Mouse (Mus musculus) testis, adult 2 months (tissue): Measurements from ENCODE around the gene Myo5c. TPM values are rescaled to one million over a fixed set of nuclear protein-coding genes. Genes with fewer than 3 reads are reported as not detected.
A peak's percentile ranks its signal among the peaks of the same experiment; 100 is the strongest.

Source experiments
- H3K27ac ChIP-seq: fragments of 200-500 bp; 2 replicates; pipeline ENCODE4 v1.5.1; 2012; ENCODE audit warnings: low read depth, low read length; ENCODE audit not compliant: control insufficient read depth, insufficient read depth
- H3K27me3 ChIP-seq: fragments of 200-500 bp; 2 replicates; pipeline ENCODE4 v1.6.1; 2012; ENCODE audit warnings: mild to moderate bottlenecking, low read length, moderate library complexity; ENCODE audit not compliant: control insufficient read depth, insufficient read depth
- H3K36me3 ChIP-seq: fragments of 200-500 bp; 2 replicates; pipeline ENCODE4 v1.6.1; 2012; ENCODE audit warnings: mild to moderate bottlenecking, low read length; ENCODE audit not compliant: control insufficient read depth, insufficient read depth
- H3K4me1 ChIP-seq: fragments of 200-500 bp; 2 replicates; pipeline ENCODE4 v1.6.1; 2012; ENCODE audit warnings: low read length; ENCODE audit not compliant: control insufficient read depth, insufficient read depth
- H3K4me3 ChIP-seq: fragments of 200-500 bp; 2 replicates; pipeline ENCODE4 v1.5.1; 2012; ENCODE audit warnings: low read depth, mild to moderate bottlenecking, low read length, moderate library complexity, mixed read lengths; ENCODE audit not compliant: control insufficient read depth
- CTCF ChIP-seq: fragments of 200-500 bp; IDR thresholded peaks from 2 replicates; pipeline ENCODE4 v1.5.1; 2012; ENCODE audit warnings: low read depth, mild to moderate bottlenecking, inconsistent platforms, low read length, moderate library complexity; ENCODE audit not compliant: control insufficient read depth, insufficient read depth, insufficient replicate concordance
- POLR2A ChIP-seq: fragments of 200-500 bp; IDR thresholded peaks from 2 replicates; pipeline ENCODE4 v1.6.1; 2012; ENCODE audit warnings: low read depth, mild to moderate bottlenecking, inconsistent platforms, low read length, moderate library complexity; ENCODE audit not compliant: control insufficient read depth
- polyA plus RNA-seq: library from polyadenylated mRNA; depleted of rRNA; stranded (reverse); fragments of >200 nt; gene quantifications from 2 replicates; pipeline ENCODE4 v1.2.3, GENCODE M21; 2012

Gene Myo5c
- polyA plus RNA-seq, 1 experiment = 1.3 TPM

DNA sequence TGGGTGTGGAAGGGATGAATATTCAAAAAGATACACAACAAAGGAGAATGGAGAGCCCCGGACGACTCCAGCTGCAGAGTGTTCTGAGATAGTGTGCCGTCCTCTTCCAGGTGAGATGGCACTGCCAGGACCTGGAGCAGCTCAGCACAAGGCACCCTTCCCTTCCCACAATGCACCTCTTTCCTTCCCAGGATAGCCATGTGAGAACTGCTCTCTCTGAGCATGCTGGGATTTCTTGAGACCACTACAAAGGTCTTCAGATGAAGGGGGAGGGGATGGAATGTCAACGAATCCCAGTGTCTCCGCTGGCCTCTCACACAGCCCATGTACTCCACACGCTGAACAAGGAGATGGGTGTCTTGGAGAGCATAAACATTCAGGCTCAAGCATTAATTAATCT is 55.8 kb downstream of the Myo5c start:
- peaks cover 2% of the 10 kb centered on the region; the same call in 1 of the 2 replicates for H3K4me1 ChIP-seq
- no peak overlapping the region for H3K4me3 ChIP-seq
- no peaks in the 10 kb centered on the region for H3K27me3 ChIP-seq
- no peak overlapping the region for H3K27ac ChIP-seq
- TF ChIP-seq CTCF (no peak), POLR2A (no peak)
- no peaks in the 10 kb centered on the region for H3K36me3 ChIP-seq

DNA sequence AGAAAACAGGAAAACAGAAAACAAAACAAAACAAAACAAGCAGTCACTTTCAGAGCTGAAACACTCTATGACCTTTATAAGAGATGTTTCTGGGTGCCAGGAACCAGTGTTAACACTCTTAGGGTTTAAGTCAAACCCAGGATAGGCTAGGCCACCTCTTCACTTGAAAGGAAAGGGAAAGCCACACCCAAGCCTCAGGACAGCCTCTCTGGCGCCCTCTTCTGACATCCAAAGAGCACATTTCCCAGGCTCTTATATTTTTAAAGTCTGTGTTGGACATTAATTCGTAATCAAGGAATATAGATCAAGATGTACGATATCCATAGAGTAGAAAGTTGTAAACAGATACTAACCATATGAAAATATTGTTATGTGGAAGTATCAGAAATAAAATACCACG is 57.7 kb downstream of the Myo5c start:
- no peak for TF ChIP-seq POLR2A
- TF ChIP-seq CTCF = peak; percentile 7; the same call in 1 of the 2 replicates
- peaks cover 2% of the 10 kb centered on the region; the same call in 1 of the 2 replicates for H3K4me1 ChIP-seq
- no peak overlapping the region for H3K27ac ChIP-seq
- no peaks in the 10 kb centered on the region for H3K27me3 ChIP-seq
- no peaks in the 10 kb centered on the region for H3K36me3 ChIP-seq
- no peak overlapping the region for H3K4me3 ChIP-seq

GRCm38 (mm10) chr9:75299342-75299741 is 67.5 kb downstream of the Myo5c start:
- no peak for TF ChIP-seq POLR2A
- no peak for TF ChIP-seq CTCF
- Histone ChIP-seq H3K27me3 (no peaks in the 10 kb centered on the region), H3K4me1 (peaks cover 6% of the 10 kb centered on the region), H3K36me3 (no peaks in the 10 kb centered on the region), H3K27ac (no peak overlapping the region), H3K4me3 (no peak overlapping the region)

- peaks cover 6% of the 10 kb centered on the region for H3K4me1 ChIP-seq
- no peak overlapping the region for H3K27ac ChIP-seq
- H3K4me3 ChIP-seq = no peak overlapping the region
- no peaks in the 10 kb centered on the region for H3K36me3 ChIP-seq
- no peak for TF ChIP-seq CTCF
- TF ChIP-seq POLR2A = no peak
- H3K27me3 ChIP-seq = no peaks in the 10 kb centered on the region
Observed at GRCm38 (mm10) chr9:75303033-75303432, 71.2 kb downstream of the Myo5c start.

- TF ChIP-seq POLR2A (0 out of 2 replicates have a peak, but pooled peaks have one; percentile 20), CTCF (no peak)
- Histone ChIP-seq H3K4me3 (peak overlapping the region; percentile 78), H3K27ac (no peak overlapping the region), H3K27me3 (no peaks in the 10 kb centered on the region), H3K36me3 (no peaks in the 10 kb centered on the region), H3K4me1 (peaks cover 6% of the 10 kb centered on the region)
Observed at GRCm38 (mm10) chr9:75303701-75304261, 72.0 kb downstream of the Myo5c start.

DNA sequence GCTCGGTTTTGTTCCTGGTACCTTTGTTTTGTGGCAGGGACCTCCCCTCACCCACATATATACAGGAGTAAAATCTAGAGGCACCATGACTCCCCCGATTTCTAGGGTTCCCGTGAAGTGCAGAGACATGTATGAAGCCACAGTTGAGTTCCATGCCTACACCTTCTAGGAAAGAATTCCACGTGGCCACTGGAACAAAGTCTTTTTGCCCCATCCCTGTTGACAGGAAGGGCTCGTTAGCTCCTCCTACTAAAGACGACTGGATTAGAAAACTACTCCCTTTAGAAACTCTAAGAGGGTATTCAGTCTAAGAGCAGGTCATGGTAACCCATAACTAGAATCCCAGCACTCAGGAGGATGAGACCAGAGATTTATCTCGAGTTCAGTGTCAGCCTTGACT is 72.5 kb downstream of the Myo5c start:
- H3K27ac ChIP-seq = no peak overlapping the region
- TF ChIP-seq POLR2A (no peak), CTCF (no peak)
- H3K27me3 ChIP-seq = no peaks in the 10 kb centered on the region
- H3K36me3 ChIP-seq = no peaks in the 10 kb centered on the region
- peaks cover 6% of the 10 kb centered on the region for H3K4me1 ChIP-seq
- H3K4me3 ChIP-seq = peak overlapping the region; percentile 78

DNA sequence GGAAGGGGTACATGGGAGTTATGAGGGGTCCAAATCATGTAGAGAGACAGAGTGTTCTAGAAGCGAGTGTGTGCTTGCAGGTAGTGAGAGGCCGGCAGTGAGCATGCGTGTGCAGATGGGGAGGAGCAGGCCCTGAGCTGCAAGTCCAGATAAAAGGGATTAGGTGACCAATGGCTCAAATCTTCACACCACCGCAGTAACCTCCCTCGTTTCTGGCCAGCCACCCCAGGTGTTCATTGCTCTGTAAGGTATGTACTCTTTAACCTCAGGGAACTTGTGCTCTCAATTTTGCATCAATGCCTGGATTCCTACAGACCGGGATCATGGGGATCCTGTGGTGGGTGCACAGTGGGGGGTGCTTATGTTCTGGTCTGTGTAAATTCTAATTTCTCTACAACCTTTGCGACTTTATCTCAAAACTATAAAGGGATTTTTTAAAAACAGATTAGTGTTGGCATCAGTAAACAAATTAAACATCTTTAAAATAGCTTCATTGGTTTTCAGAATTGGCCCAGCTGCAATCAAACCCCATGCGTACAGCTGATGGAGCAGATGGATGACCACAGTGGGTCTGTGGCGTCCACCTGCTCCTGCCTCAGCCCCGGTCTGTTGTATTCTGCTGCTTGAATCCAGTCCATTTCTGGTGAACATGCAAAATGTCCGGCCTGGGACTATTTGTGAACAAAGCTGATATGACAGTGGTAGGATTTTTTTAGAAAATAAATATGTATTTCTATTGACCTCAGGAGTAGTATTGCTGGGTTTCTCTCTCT is 74.5 kb downstream of the Myo5c start, which contains the start of gene Gnb5:
TSS of gene Gnb5 (plus strand) at position 163 of the 773 bp plus-strand sequence.
- Histone ChIP-seq H3K36me3 (no peaks in the 10 kb centered on the region), H3K4me3 (no peak within 1 kb of the TSS), H3K27ac (no peak within 1 kb of the TSS), H3K4me1 (peaks cover 6% of the 10 kb centered on the region), H3K27me3 (no peaks in the 10 kb centered on the region)
- no peak for TF ChIP-seq POLR2A
- no peak for TF ChIP-seq CTCF
